Mouse (Mus musculus): Measurements from ENCODE around the gene Cep295nl. TPM values are rescaled to one million over a fixed set of nuclear protein-coding genes. Genes with fewer than 3 reads are reported as not detected.
A peak's percentile ranks its signal among the peaks of the same experiment; 100 is the strongest.
"Not testable (repeated sequence)": the region's sequence is repeated elsewhere in the genome, so short reads cannot be mapped to it uniquely, and the experiment has no call there.

The Cep295nl gene
- polyA plus RNA-seq (2015; fragmentation: Nextera tagmentation; extraction: Ambion mirVana) = 0.20 and 0.33 TPM in 2 replicates

DNA sequence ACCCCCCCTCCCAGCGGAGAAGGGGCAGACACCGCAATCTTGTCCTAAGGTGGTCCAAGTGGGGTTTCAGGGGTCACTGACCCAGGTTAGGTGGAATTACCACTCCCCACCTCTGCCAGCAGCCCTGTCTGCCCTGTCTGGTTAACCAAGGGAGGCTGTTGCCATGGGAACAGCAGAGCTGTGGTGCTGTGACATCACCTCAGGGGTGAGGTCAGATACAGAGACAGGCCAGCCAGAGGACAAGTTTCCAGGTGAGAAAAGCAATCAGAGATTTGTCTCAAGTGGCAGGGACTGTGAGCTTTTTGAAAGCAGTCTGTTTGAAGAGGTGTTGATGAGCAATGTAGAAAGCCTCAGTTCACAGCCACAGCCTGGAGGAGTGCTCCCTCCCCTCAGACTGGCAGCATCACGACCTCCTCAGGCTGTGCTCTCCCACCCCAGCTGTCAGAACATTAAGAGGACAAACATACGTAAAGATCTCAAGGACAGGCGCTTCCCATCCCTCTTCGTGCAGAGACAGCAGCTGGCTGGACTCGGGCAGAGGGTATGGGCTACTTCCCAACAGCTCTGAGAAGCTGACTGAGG, at the start of gene Cep295nl:
Cep295nl (minus strand) TSS at position 101 of the 582 bp plus-strand sequence.
- H3K4me3 ChIP-seq = no peak within 1 kb of the TSS
- H3K36me3 ChIP-seq = no peaks in the 10 kb centered on the region
- WGBS = 36% methylated on average over 7 of the region's 7 CpGs
- H3K4me2 ChIP-seq = no peak within 1 kb of the TSS
- no peaks in the 10 kb centered on the region for H3K9me3 ChIP-seq (replicated peaks)
- H3K27me3 ChIP-seq = no peaks in the 10 kb centered on the region
- H3K9ac ChIP-seq = no peak within 1 kb of the TSS
- peaks cover 44% of the 10 kb centered on the region for H3K4me1 ChIP-seq (replicated peaks)
- ATAC-seq (replicated peaks; ENCODE audit: insufficient number of reproducible peaks, insufficient read depth, low FRiP score, low read depth) = no peak
- H3K27ac ChIP-seq = no peak within 1 kb of the TSS

DNA sequence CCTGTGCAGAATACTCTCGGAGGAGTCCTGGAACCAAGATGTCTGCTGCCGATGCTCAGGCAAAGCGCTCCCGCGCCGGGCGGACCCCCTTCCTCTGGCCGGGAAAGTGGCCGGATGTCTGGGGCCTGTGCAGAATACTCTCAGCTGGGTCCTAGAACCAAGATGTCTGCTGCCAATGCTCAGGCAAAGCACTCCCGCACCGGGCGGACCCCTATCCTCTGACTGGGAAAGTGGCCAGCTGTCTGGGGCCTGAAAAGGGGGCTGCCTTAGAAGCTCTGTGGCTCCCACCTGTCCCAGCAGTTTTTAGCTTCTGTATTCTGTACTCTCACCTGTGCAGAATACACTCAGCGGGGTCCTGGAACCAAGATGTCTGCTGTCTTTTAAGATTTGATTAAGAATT, 45.5 kb upstream of the Cep295nl start:
- H3K9me3 ChIP-seq (replicated peaks); H3K4me3 ChIP-seq; ATAC-seq (replicated peaks; ENCODE audit: insufficient number of reproducible peaks, insufficient read depth, low FRiP score, low read depth); H3K4me1 ChIP-seq (replicated peaks); H3K4me2 ChIP-seq; H3K27ac ChIP-seq; H3K27me3 ChIP-seq; H3K36me3 ChIP-seq; H3K9ac ChIP-seq: not testable (repeated sequence)
- WGBS = 88% methylated on average over 13 of the region's 13 CpGs

DNA sequence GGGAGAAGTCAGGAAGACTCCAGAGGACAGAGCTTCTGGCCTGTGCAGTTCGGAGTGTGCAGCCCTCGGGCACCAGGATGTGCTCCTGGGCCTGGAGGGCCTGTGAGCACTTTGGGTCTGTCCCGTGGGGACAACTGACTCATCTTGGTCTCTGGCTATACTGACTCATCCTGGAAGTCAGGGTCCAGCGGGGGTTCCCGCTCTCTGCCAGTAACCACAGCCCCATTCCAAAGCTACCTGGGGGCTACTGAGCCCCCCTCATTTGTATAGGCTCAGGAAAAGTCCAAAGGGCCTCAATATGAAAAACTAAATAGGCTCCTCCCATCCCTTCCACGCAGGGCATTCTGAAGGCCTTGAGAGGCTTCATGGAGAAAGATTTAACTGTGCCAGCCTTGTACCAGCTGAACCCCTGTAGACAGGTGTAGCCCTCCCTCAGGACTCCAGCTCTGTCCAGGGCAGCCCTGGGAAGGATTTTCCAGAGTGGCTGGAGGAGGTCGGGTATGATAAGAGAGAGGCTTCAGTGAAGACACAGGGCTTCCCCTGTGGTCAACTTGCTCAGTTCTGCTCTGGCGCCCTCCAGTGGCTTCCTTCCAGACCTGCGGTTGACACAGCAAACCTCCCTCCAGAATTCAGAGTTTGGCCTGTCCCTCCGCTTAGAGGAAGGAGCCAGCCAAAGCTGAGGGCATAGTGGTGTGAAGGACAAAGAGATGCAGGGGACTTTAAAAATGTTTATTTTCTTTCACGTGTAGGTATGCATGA, 37.1 kb upstream of the Cep295nl start:
- Histone ChIP-seq H3K9me3 (replicated peaks) (no peaks in the 10 kb centered on the region), H3K4me2 (no peak overlapping the region), H3K4me1 (replicated peaks) (peaks cover 12% of the 10 kb centered on the region), H3K4me3 (no peak overlapping the region), H3K27me3 (0 out of 2 replicates have a peak, but pooled peaks cover 6% of the 10 kb centered on the region), H3K27ac (no peak overlapping the region), H3K36me3 (no peaks in the 10 kb centered on the region), H3K9ac (no peak overlapping the region)
- ATAC-seq (replicated peaks; ENCODE audit: insufficient number of reproducible peaks, insufficient read depth, low FRiP score, low read depth) = peak; percentile 62
- WGBS = 37% methylated on average over 11 of the region's 11 CpGs

DNA sequence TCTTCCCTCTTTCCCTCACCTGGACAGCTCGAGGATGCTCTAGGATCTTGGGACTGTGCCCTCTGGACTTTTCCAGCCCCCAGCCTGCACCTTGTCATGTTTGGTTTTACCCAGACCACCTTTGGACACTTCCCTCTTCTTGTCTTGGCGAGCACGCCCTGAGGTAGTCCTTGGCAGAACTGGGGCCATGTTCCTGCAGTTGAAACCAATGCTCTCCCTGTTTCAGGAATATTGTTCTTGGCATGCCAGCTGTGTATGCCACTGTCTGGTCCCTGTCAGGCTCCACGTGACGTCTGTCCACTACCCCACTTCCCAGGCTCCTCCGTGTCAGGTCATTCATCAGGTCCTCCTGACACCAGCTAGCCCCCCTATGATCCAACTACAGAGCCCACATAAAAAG, 36.4 kb upstream of the Cep295nl start:
- ATAC-seq (replicated peaks; ENCODE audit: insufficient number of reproducible peaks, insufficient read depth, low FRiP score, low read depth) = no peak
- WGBS = 82% methylated on average over 6 of the region's 6 CpGs
- H3K36me3 ChIP-seq = no peaks in the 10 kb centered on the region
- H3K9ac ChIP-seq = no peak overlapping the region
- H3K27me3 ChIP-seq = 0 out of 2 replicates have a peak, but pooled peaks cover 6% of the 10 kb centered on the region
- H3K9me3 ChIP-seq (replicated peaks) = no peaks in the 10 kb centered on the region
- no peak overlapping the region for H3K4me2 ChIP-seq
- H3K4me3 ChIP-seq = no peak overlapping the region
- peaks cover 12% of the 10 kb centered on the region for H3K4me1 ChIP-seq (replicated peaks)
- H3K27ac ChIP-seq = no peak overlapping the region

DNA sequence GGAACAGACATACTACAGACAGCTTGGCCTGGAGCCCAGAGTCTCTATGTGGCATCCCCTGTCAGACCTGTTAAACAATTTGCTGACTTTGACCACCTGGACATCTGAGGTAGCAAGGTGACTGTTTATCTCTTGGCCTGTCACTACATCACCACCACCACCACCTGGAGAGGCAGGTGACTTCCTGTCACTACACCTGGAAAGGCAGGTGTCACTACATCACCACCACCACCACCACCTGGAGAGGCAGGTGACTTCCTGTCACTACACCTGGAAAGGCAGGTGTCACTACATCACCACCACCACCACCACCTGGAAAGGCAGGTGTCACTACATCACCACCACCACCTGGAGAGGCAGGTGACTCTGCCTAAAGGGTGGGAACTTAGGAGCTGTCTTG, 34.0 kb upstream of the Cep295nl start:
- H3K27me3 ChIP-seq; ATAC-seq (replicated peaks; ENCODE audit: insufficient number of reproducible peaks, insufficient read depth, low FRiP score, low read depth): not testable (repeated sequence)

DNA sequence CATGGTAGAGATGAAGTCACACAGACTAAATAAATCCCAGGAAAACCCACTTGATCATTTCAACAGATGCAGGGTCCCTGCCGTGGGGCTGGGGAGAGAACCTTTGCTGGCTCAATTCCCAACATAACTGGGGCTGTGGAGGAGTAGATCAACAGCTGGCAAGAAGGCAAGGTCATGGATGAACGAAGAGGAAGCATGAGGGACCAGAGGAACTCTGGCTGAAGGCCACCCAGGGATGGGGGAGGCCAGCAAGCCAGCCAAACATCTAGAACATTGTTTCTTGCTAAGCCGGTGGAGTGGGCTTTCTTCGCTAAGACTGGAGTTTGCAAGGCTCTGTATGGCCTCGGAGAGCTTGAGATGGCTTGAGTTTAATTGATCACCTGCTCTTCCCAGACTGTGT, 33.6 kb upstream of the Cep295nl start:
- Histone ChIP-seq H3K4me3 (no peak overlapping the region), H3K4me1 (replicated peaks) (peaks cover 12% of the 10 kb centered on the region), H3K9me3 (replicated peaks) (no peaks in the 10 kb centered on the region), H3K9ac (no peak overlapping the region), H3K4me2 (no peak overlapping the region), H3K36me3 (no peaks in the 10 kb centered on the region), H3K27me3 (0 out of 2 replicates have a peak, but pooled peaks cover 6% of the 10 kb centered on the region), H3K27ac (no peak overlapping the region)
- 43% methylated on average over 5 of the region's 5 CpGs for WGBS
- no peak for ATAC-seq (replicated peaks; ENCODE audit: insufficient number of reproducible peaks, insufficient read depth, low FRiP score, low read depth)

More for the DNA sequence above, 34.0 kb upstream of the Cep295nl start:
- H3K36me3 ChIP-seq; H3K4me2 ChIP-seq; H3K9me3 ChIP-seq (replicated peaks); H3K27ac ChIP-seq; H3K4me3 ChIP-seq; H3K9ac ChIP-seq: not testable (repeated sequence)
- H3K4me1 ChIP-seq (replicated peaks) = peaks cover 12% of the 10 kb centered on the region

DNA sequence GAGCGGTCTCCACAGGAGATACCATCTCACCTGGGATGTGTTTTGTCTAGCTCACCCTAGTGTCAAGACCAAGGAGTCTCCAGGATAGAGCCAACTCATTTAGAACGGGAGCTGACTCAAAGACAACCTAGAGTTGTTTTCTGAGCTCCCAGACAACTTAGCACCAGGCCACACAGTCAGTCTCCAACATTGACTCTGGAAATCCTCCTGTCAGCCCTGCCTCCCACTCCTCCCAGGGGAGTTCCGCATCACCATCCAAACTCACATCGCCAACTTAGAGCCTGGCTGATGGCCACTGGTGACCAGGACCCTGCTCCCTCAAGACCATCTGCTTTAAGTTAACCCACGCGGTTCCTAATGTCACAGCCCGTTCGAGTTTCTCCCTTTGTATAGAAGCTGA, 33.2 kb upstream of the Cep295nl start:
- Histone ChIP-seq H3K36me3 (no peaks in the 10 kb centered on the region), H3K9ac (no peak overlapping the region), H3K4me3 (no peak overlapping the region), H3K4me2 (no peak overlapping the region), H3K27me3 (0 out of 2 replicates have a peak, but pooled peaks cover 6% of the 10 kb centered on the region), H3K9me3 (replicated peaks) (no peaks in the 10 kb centered on the region), H3K27ac (no peak overlapping the region), H3K4me1 (replicated peaks) (peaks cover 12% of the 10 kb centered on the region)
- no peak for ATAC-seq (replicated peaks; ENCODE audit: insufficient number of reproducible peaks, insufficient read depth, low FRiP score, low read depth)
- WGBS = 69% methylated on average over 8 of the region's 8 CpGs

DNA sequence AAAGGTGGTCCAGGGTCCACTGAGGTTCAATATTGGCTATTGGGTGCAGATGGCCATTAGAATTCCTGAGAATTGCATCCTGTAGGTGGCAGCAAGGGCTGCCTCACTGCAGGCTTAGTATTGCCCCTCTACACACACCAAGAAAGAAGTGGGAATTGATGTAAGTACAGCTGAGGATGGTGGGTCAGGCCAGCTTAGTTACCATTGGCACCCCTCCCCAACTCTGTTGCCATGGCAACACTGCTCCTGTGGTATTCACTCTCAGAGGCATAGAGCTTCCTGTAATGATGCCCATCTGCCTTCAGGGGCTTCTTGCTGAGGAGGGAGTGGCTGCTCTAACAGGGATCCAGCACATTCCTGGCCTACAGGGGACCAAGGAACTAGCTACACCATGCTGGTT, 32.7 kb upstream of the Cep295nl start:
- Histone ChIP-seq H3K4me3 (no peak overlapping the region), H3K27me3 (0 out of 2 replicates have a peak, but pooled peaks cover 6% of the 10 kb centered on the region), H3K27ac (no peak overlapping the region), H3K4me1 (replicated peaks) (peaks cover 12% of the 10 kb centered on the region), H3K4me2 (no peak overlapping the region), H3K9ac (no peak overlapping the region), H3K9me3 (replicated peaks) (no peaks in the 10 kb centered on the region), H3K36me3 (no peaks in the 10 kb centered on the region)
- no peak for ATAC-seq (replicated peaks; ENCODE audit: insufficient number of reproducible peaks, insufficient read depth, low FRiP score, low read depth)

DNA sequence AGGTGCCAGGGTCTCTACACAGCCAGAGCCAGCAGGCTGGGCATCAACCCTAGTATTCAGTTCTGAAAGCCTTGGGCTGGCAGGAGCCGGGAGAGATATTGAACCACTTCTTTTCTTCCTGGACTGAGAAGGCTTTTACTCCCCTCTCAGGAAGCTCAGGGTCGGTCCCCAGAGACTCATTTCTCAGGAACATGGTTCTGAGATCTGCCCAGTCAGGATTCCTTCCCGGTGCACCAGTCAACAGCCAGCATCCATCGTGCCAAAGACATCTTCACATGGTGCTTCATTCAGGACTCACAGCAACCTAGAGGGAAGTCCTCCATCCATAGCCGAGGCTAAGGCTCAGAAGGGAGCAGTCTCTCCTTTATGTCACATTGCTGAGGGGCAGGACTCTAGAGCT, 32.2 kb upstream of the Cep295nl start:
- 71% methylated on average over 5 of the region's 5 CpGs for WGBS
- Histone ChIP-seq H3K4me2 (no peak overlapping the region), H3K27me3 (0 out of 2 replicates have a peak, but pooled peaks cover 6% of the 10 kb centered on the region), H3K9me3 (replicated peaks) (no peaks in the 10 kb centered on the region), H3K4me1 (replicated peaks) (peaks cover 12% of the 10 kb centered on the region), H3K27ac (no peak overlapping the region), H3K9ac (no peak overlapping the region), H3K36me3 (no peaks in the 10 kb centered on the region), H3K4me3 (no peak overlapping the region)
- no peak for ATAC-seq (replicated peaks; ENCODE audit: insufficient number of reproducible peaks, insufficient read depth, low FRiP score, low read depth)

DNA sequence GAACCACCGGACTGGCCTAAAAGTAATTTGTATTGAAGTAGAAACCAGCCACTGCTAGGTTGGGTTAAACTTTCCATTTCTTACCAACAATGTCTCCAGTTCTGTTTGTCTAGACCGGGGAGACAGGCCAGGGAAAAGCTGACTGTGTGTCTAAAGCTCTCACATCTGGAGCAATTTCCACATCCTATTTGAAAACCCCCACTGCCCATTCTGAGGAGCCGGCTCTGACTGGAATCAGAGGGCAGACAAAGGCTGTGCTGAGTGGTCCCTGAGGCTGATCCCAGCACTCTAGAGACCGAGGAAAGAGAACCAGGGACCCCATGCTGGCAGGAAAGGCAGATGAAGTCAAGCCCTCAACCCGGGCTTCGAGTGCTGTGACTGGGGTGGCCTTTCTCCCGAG, 30.3 kb upstream of the Cep295nl start:
- no peak overlapping the region for H3K4me2 ChIP-seq
- no peak overlapping the region for H3K9ac ChIP-seq
- H3K4me3 ChIP-seq = no peak overlapping the region
- no peaks in the 10 kb centered on the region for H3K36me3 ChIP-seq
- no peaks in the 10 kb centered on the region for H3K27me3 ChIP-seq
- WGBS = 54% methylated on average over 7 of the region's 7 CpGs
- 0 out of 2 replicates have a peak, but pooled peaks cover 7% of the 10 kb centered on the region for H3K4me1 ChIP-seq (replicated peaks)
- H3K9me3 ChIP-seq (replicated peaks) = no peaks in the 10 kb centered on the region
- no peak overlapping the region for H3K27ac ChIP-seq
- ATAC-seq (replicated peaks; ENCODE audit: insufficient number of reproducible peaks, insufficient read depth, low FRiP score, low read depth) = no peak

DNA sequence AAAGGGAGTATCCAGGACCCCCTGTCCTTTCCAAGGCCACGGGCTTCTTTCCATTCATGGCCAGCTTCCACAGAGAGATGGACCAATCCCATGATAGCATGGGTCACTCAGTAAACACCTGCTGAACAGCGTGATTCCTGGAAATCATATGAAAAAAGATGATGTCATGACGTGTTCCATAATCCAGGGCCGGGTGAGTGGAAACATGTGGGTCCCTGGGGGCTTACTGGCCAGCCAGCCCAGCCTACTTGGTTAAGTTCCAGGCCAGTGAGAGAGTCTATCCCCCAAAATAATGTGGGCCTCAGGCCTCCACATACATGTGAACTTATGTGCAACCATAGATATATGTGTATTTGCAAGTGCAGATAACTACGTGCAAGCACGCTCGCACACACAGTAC, 29.6 kb upstream of the Cep295nl start:
- Histone ChIP-seq H3K4me2 (no peak overlapping the region), H3K36me3 (no peaks in the 10 kb centered on the region), H3K4me3 (no peak overlapping the region), H3K27ac (no peak overlapping the region), H3K9ac (no peak overlapping the region), H3K9me3 (replicated peaks) (no peaks in the 10 kb centered on the region), H3K4me1 (replicated peaks) (0 out of 2 replicates have a peak, but pooled peaks cover 7% of the 10 kb centered on the region), H3K27me3 (no peaks in the 10 kb centered on the region)
- 81% methylated on average over 7 of the region's 7 CpGs for WGBS
- no peak for ATAC-seq (replicated peaks; ENCODE audit: insufficient number of reproducible peaks, insufficient read depth, low FRiP score, low read depth)

DNA sequence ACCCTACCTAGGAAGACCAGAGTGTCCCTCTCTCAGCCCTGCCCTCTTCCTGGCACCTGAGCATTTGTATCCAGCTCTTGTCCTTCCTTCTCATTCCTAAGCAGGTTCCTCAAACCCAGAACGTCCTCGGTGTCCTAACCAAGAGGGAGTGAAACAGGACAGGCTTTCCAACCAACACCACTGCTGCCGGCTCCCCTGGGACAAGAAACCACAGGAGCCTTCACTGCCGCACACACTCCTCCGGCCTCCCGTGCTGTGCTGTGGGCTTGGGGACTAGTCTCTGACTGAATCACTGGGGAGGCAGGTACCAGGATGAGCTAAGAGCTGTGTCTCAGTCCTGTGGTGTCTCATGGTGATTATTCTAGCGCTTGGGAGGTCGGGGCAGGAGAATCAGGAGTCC, 27.4 kb upstream of the Cep295nl start:
- Histone ChIP-seq H3K4me3 (no peak overlapping the region), H3K27me3 (no peaks in the 10 kb centered on the region), H3K9me3 (replicated peaks) (no peaks in the 10 kb centered on the region), H3K4me1 (replicated peaks) (peaks cover 7% of the 10 kb centered on the region), H3K36me3 (no peaks in the 10 kb centered on the region), H3K9ac (no peak overlapping the region), H3K27ac (no peak overlapping the region), H3K4me2 (no peak overlapping the region)
- no peak for ATAC-seq (replicated peaks; ENCODE audit: insufficient number of reproducible peaks, insufficient read depth, low FRiP score, low read depth)
- WGBS = 72% methylated on average over 8 of the region's 8 CpGs
